Mouse (Mus musculus) lung, adult 2 months (tissue): ENCODE results near the gene Tfap4. TPM values are rescaled to one million over a fixed set of nuclear protein-coding genes. Genes with fewer than 3 reads are reported as not detected.

ENCODE experiments used
- DNase-seq: peaks from one replicate; pipeline ENCODE4 v3.0.0; 2022
- H3K4me1 ChIP-seq: fragments of 200-500 bp; 2 replicates; pipeline ENCODE4 v1.6.1; 2011; ENCODE audit warnings: low read length; ENCODE audit not compliant: control insufficient read depth, insufficient read depth
- H3K4me3 ChIP-seq: fragments of 200-500 bp; replicated peaks from 2 replicates; pipeline ENCODE3; 2011; ENCODE audit warnings: low read depth, mild to moderate bottlenecking, control low read depth, low read length; ENCODE audit errors: extremely low read depth
- CTCF ChIP-seq: fragments of 200-500 bp; IDR thresholded peaks from 2 replicates; pipeline ENCODE4 v1.5.1; 2011; ENCODE audit warnings: mild to moderate bottlenecking, low read length, control low read depth; ENCODE audit not compliant: insufficient read depth
- POLR2A ChIP-seq: fragments of 200-500 bp; IDR thresholded peaks from 2 replicates; pipeline ENCODE4 v1.6.1; 2011; ENCODE audit warnings: low read depth, mild to moderate bottlenecking, control low read depth, low read length, borderline replicate concordance; ENCODE audit errors: extremely low read depth
- WGBS: fragments of 180-500 bp; shearing (Covaris S2); methylation state at CpG from one replicate; pipeline ENCODE4 v1.1.7; 2018; 5-methylcytosine and 5-hydroxymethylcytosine counted together
- polyA plus RNA-seq: library from polyadenylated mRNA; depleted of rRNA; stranded (reverse); fragments of >200 nt; gene quantifications from 2 replicates; pipeline ENCODE4 v1.2.3, GENCODE M21; 2012

The Tfap4 gene
- polyA plus RNA-seq, 1 experiment, result 6.9 TPM

- no peak overlapping the region for H3K4me3 ChIP-seq
- no peak for TF ChIP-seq POLR2A
- DNase-seq, result no peak
- WGBS, result 83% methylated on average over 1 of the region's 1 CpGs
- no peaks in the 10 kb centered on the region; the same call in 1 of the 2 replicates for H3K4me1 ChIP-seq
Measured at GRCm38 (mm10) chr16:4557085-4557484, 2.6 kb downstream of the Tfap4 start.

GRCm38 (mm10) chr16:4555555-4555954, 4.1 kb downstream of the Tfap4 start:
- Histone ChIP-seq H3K4me1 (no peaks in the 10 kb centered on the region; the same call in 1 of the 2 replicates), H3K4me3 (no peak overlapping the region)
- TF ChIP-seq CTCF (no peak), POLR2A (no peak)
- DNase-seq, result no peak
- WGBS, result 100% methylated on average over 1 of the region's 1 CpGs

GRCm38 (mm10) chr16:4552829-4553550, 6.7 kb downstream of the Tfap4 start:
- Histone ChIP-seq H3K4me3 (no peak overlapping the region), H3K4me1 (no peaks in the 10 kb centered on the region)
- no peak for TF ChIP-seq POLR2A
- TF ChIP-seq CTCF, result no peak
- 63% methylated on average over 6 of the region's 6 CpGs for WGBS
- DNase-seq, result no peak

GRCm38 (mm10) chr16:4551885-4552284, 7.8 kb downstream of the Tfap4 start:
- no peak overlapping the region for H3K4me3 ChIP-seq
- no peak for DNase-seq
- 96% methylated on average over 12 of the region's 12 CpGs for WGBS
- TF ChIP-seq CTCF, result no peak
- TF ChIP-seq POLR2A, result no peak
- H3K4me1 ChIP-seq, result no peaks in the 10 kb centered on the region

DNA sequence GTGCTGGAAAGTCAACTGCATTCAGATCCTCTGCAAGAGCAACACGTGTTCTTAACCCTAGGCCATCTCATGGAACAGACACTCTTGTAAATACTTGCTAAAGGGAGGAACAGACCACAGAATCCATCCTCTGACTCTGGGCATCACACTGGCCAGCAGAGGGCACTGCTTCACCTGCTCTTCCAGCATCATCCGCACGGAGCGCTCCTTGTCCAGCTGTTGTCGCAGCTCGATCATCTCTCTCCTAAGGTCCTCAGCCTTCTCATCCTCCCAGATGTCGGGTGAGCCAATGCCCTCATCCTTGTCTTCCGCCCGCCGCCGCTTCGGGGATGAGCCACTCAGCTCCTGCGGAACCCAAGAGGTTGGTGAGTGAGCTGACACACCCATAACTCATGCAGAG, 8.6 kb downstream of the Tfap4 start:
- no peaks in the 10 kb centered on the region for H3K4me1 ChIP-seq
- WGBS, result 26% methylated on average over 13 of the region's 13 CpGs
- peak; percentile 69 for DNase-seq
- no peak overlapping the region for H3K4me3 ChIP-seq
- TF ChIP-seq POLR2A (no peak), CTCF (peak; percentile 100)

- no peak for TF ChIP-seq POLR2A
- 0 out of 2 replicates have a peak, but pooled peaks have one; percentile 20 for TF ChIP-seq CTCF
- Histone ChIP-seq H3K4me3 (no peak overlapping the region), H3K4me1 (no peaks in the 10 kb centered on the region)
- WGBS, result 91% methylated on average over 18 of the region's 18 CpGs
- no peak for DNase-seq
Measured at GRCm38 (mm10) chr16:4548953-4549688, 10.5 kb downstream of the Tfap4 start.

DNA sequence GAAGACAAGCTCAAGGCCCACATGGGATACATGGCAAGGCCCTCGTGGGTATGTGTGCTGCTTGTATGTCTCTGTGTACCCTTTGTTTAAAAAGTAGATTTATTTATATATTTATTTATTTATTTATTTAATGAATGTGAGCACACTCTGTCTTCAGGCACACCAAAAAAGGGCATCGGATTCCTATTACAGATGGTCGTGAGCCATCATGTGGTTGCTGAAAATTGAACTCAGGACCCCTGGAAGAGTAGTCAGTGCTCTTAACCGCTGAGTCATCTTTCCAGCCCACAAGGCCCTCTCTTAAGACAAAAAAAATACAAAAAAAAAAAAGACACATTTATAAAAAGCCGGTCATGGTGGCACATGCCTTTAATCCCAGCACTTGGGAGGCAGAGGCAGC, 12.0 kb downstream of the Tfap4 start:
- TF ChIP-seq CTCF (no peak), POLR2A (no peak)
- WGBS, result 86% methylated on average over 5 of the region's 5 CpGs
- DNase-seq, result no peak

GRCm38 (mm10) chr16:4546838-4547237, 12.8 kb downstream of the Tfap4 start:
- no peaks in the 10 kb centered on the region; the same call in 1 of the 2 replicates for H3K4me1 ChIP-seq
- no peak overlapping the region for H3K4me3 ChIP-seq
- DNase-seq, result no peak
- no peak for TF ChIP-seq POLR2A
- TF ChIP-seq CTCF, result no peak
- WGBS, result 94% methylated on average over 8 of the region's 8 CpGs

More for the DNA sequence above, 12.0 kb downstream of the Tfap4 start:
- Histone ChIP-seq H3K4me3 (no peak overlapping the region), H3K4me1 (no peaks in the 10 kb centered on the region)

GRCm38 (mm10) chr16:4544845-4545244, 14.8 kb downstream of the Tfap4 start:
- no peaks in the 10 kb centered on the region; the same call in 1 of the 2 replicates for H3K4me1 ChIP-seq
- no peak overlapping the region for H3K4me3 ChIP-seq
- TF ChIP-seq POLR2A (no peak), CTCF (no peak)
- WGBS, result 73% methylated on average over 9 of the region's 9 CpGs
- no peak for DNase-seq

DNA sequence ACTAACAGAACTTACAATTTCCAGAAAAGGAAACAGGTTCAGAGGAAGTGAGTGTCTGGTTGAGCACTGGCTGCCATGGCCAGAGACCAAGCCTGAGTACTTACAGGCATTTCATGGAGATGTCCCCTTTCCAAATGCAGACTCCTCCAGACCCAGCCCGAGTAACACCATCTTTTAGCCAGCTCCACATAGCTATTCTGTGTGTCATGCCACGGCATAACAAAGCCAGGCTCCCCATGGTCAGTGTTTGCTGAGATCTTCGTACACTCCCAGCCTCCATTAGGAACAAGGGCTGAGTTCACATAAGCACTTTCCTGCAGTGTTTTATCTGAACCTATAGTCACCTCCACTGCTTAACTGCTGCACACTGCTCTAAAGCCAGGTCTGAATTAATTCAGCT, 16.4 kb downstream of the Tfap4 start:
- TF ChIP-seq POLR2A (no peak), CTCF (no peak)
- Histone ChIP-seq H3K4me3 (no peak overlapping the region), H3K4me1 (no peaks in the 10 kb centered on the region; the same call in 1 of the 2 replicates)
- 81% methylated on average over 3 of the region's 3 CpGs for WGBS
- no peak for DNase-seq
